Mouse (Mus musculus) spleen, postnatal 4 days (tissue): ENCODE data around the gene Cd93.
A peak's percentile ranks its signal among the peaks of the same experiment; 100 is the strongest.

Experiments used
- DNase-seq, 2 experiments: peaks; one replicate each; pipeline ENCODE4 v3.0.0; 2022; ENCODE audit warnings: low spot score in 2 of 2

Cd93 gene

GRCm38 (mm10) chr2:148402227-148402626 lies 41.1 kb downstream of the Cd93 start:
- DNase-seq = no peak

- no peak for DNase-seq
These were observed 44.3 kb downstream of the Cd93 start for GRCm38 (mm10) chr2:148398901-148399685.

GRCm38 (mm10) chr2:148397784-148398100 lies 45.6 kb downstream of the Cd93 start:
- DNase-seq = no peak

DNA sequence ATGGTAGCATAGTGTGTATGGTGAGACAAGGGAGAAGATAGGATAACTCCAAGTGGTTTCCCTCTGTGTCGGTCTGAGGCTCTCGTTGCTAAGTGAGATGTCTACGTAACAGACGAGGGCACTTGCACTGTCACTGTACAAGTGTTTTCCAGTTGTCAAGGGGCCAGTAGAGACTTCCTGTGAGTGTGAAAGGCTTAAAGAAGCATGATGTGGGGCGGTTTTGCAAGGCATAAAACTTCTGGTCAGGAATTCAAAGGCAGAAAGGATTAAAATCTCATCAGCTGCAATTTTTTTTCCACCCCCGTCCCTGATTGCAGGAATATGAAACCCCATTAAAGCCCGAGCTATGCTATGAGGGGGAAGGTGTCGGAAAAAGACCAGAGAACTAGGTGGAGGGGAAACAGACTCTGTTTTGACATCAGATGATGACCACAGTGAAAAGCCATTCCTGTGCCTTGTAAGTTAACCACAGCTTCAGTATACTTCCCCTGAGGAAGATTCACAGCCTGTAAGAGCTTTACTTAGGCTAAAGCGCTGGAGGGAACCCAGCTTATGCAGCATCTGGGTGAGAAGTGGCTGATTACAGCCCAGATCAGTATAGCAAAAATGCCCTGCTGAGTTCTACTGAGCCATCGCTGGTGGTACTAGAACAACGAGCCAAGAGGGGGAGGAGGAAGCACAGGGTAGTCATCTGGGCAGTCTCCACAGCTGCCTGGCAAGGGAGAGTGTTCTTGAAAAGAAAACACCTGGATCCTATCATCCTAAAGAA lies 46.2 kb downstream of the Cd93 start:
- DNase-seq = no peak

GRCm38 (mm10) chr2:148396209-148396608 lies 47.2 kb downstream of the Cd93 start:
- no peak for DNase-seq

DNA sequence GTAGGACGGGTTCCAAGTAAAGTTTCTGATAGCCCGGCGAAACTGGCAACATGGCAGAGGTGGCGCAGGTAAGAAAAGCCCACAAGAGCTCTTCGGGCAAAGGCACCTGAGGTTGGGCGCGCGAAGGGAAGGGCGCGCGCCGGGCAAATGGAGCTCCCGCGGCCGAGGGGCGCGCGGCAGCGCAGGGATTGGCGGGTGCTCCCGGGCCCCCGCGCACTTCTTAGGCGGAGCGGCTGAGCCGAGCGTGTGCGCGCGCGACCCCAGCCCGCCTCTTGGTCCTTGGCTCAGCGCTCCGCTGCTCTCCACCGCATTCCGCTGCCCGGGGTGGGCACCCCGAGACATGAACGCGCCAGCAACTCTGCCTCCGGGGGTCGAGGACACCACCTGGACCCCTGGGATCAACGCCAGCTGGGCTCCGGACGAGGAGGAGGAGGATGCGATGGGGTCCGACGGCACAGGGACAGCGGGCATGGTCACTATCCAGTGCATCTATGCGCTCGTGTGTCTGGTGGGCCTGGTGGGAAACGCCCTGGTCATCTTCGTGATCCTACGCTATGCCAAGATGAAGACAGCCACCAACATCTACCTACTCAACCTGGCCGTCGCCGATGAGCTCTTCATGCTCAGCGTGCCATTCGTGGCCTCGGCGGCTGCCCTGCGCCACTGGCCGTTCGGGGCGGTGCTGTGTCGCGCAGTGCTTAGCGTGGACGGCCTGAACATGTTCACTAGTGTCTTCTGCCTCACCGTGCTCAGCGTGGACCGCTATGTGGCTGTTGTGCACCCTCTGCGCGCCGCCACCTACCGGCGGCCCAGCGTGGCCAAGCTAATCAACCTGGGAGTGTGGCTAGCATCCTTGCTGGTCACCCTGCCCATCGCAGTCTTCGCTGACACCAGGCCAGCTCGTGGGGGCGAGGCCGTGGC lies 48.0 kb downstream of the Cd93 start, which contains the start of gene Sstr4:
Gene Sstr4, plus strand, starts transcription at position 214 of the 921 bp plus-strand sequence.
- DNase-seq = peak; percentile 39 to 74

DNA sequence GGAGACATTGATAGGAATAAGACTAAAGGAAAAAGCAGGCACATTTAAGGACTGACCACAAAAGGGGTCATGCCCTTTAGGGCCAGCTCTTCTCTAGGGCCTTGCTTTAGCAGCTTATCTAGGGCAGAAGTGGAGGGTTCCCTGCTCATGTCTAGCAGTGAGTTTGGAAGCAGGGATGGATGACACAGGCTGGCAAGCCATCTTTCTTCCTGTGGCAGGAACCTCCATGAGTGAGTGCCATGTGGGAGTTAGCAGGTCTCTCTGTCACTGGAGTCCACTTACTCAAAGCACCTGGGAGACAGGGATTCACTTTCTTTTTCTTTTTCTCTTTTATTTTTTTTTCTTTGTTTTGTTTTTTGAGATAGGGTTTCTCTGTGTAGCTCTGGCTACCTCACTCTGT lies 49.5 kb downstream of the Cd93 start:
- no peak for DNase-seq

DNA sequence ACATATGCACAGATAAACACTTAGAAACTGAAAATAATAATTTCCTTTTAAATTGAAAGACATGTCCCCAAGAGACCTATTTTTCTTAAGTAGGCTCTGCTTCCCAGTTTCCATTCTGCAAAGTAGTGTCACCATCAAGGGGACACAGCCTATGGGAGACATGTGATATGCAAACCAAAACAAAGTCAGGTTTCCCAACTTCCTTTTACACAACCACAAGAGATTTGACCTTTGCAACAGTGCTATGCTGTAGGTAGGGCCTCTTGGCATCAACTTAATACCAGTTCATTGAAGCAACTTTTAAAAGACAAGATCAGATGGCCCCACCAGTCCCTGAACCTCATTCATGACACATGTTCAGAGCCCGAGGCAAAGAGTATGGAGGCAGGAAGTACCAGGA lies 50.2 kb downstream of the Cd93 start:
- DNase-seq = no peak

GRCm38 (mm10) chr2:148387652-148388581 lies 55.4 kb downstream of the Cd93 start:
- no peak for DNase-seq

GRCm38 (mm10) chr2:148386927-148387326 lies 56.4 kb downstream of the Cd93 start:
- DNase-seq = no peak
